Mouse (Mus musculus): ENCODE measurements at regions not wholly inside any gene's neighbourhood (a gene's known extent, or its start where the extent isn't known, plus 50 kb on each side); places are given as distances from the start of the nearest gene placed in this dataset.
A peak's percentile ranks its signal among the peaks of the same experiment; 100 is the strongest.

DNA sequence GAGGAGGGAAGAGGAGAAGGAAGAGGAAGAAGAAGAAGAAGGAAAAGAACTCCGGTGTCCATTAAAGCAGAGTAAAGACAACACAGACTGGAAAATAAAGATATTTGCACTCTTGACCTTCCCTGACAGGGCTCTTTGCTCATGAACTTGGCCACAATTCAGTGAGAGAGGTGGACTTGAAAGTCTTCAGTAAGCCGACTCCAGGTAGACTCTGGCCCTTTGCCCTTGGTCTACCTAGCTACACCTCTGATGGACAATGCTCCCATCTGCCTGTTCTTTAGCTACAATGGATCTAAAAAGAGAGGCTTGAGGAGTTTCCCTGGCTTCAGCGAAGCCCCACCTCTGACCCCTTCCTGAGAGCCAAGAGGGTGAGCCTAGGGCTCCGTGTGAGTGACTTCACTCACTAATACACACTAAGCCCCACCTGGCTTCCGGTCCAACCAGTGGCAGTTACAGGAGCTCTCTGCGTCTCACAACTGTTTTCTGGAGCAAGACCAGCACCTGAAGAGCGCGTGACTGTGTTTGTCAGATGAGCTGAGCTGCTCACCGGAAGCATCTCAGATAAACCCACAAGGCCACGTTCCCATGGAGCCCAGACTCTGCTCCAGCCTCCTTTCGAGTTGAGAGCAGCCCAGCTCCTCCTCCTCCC lies 132.4 kb downstream of the Inhbb start:
- H3K27ac ChIP-seq = no peak overlapping the region

GRCm38 (mm10) chr1:119282416-119282815 lies 139.6 kb downstream of the Inhbb start:
- Histone ChIP-seq H3K27ac (no peak overlapping the region), H3K36me3 (no peaks in the 10 kb centered on the region), H3K9me3 (replicated peaks) (no peaks in the 10 kb centered on the region; the same call in 1 of the 2 replicates), H3K4me3 (replicated peaks) (no peak overlapping the region), H3K4me1 (replicated peaks) (no peaks in the 10 kb centered on the region), H3K4me2 (no peak overlapping the region), H3K27me3 (no peaks in the 10 kb centered on the region), H3K9ac (no peak overlapping the region)
- WGBS (ENCODE audit: insufficient replicate concordance) = 57% methylated on average over 1 of the region's 1 CpGs
- ATAC-seq (ENCODE audit: low read depth) (no peak), DNase-seq (no peak)

More for the DNA sequence above, 132.4 kb downstream of the Inhbb start:
- Histone ChIP-seq H3K36me3 (no peaks in the 10 kb centered on the region), H3K4me2 (no peak overlapping the region), H3K4me1 (replicated peaks) (0 out of 2 replicates have a peak, but pooled peaks cover 6% of the 10 kb centered on the region), H3K4me3 (replicated peaks) (no peak overlapping the region), H3K9ac (no peak overlapping the region), H3K27me3 (no peaks in the 10 kb centered on the region), H3K9me3 (replicated peaks) (no peaks in the 10 kb centered on the region)
- ATAC-seq (ENCODE audit: low read depth) = 0 out of 2 replicates have a peak, but pooled peaks have one; percentile 8
- WGBS (ENCODE audit: insufficient replicate concordance) = 60% methylated on average over 11 of the region's 11 CpGs
- no peak for DNase-seq

GRCm38 (mm10) chr1:119279261-119279660 lies 142.8 kb downstream of the Inhbb start:
- DNase-seq (no peak), ATAC-seq (ENCODE audit: low read depth) (no peak)
- 63% methylated on average over 3 of the region's 3 CpGs for WGBS (ENCODE audit: insufficient replicate concordance)
- Histone ChIP-seq H3K4me2 (no peak overlapping the region), H3K27me3 (no peaks in the 10 kb centered on the region), H3K36me3 (no peaks in the 10 kb centered on the region), H3K9me3 (replicated peaks) (no peaks in the 10 kb centered on the region; the same call in 1 of the 2 replicates), H3K9ac (no peak overlapping the region), H3K4me1 (replicated peaks) (no peaks in the 10 kb centered on the region), H3K4me3 (replicated peaks) (no peak overlapping the region), H3K27ac (no peak overlapping the region)

- no peak for ATAC-seq (ENCODE audit: low read depth)
Measured at GRCm38 (mm10) chr1:119278528-119279201, 143.4 kb downstream of the Inhbb start.

GRCm38 (mm10) chr1:119277990-119278389 lies 144.1 kb downstream of the Inhbb start:
- H3K36me3 ChIP-seq = no peaks in the 10 kb centered on the region
- H3K9me3 ChIP-seq (replicated peaks) = no peaks in the 10 kb centered on the region; the same call in 1 of the 2 replicates
- no peaks in the 10 kb centered on the region for H3K4me1 ChIP-seq (replicated peaks)
- ATAC-seq (ENCODE audit: low read depth) (no peak), DNase-seq (no peak)
- no peak overlapping the region for H3K9ac ChIP-seq
- 66% methylated on average over 4 of the region's 4 CpGs for WGBS (ENCODE audit: insufficient replicate concordance)
- H3K27me3 ChIP-seq = no peaks in the 10 kb centered on the region
- no peak overlapping the region for H3K4me3 ChIP-seq (replicated peaks)
- H3K4me2 ChIP-seq = no peak overlapping the region
- H3K27ac ChIP-seq = no peak overlapping the region

More at GRCm38 (mm10) chr1:119278528-119279201, 143.4 kb downstream of the Inhbb start:
- Histone ChIP-seq H3K36me3 (no peaks in the 10 kb centered on the region), H3K9me3 (replicated peaks) (no peaks in the 10 kb centered on the region; the same call in 1 of the 2 replicates), H3K27me3 (no peaks in the 10 kb centered on the region), H3K27ac (no peak overlapping the region), H3K4me1 (replicated peaks) (no peaks in the 10 kb centered on the region), H3K4me2 (no peak overlapping the region), H3K4me3 (replicated peaks) (no peak overlapping the region), H3K9ac (no peak overlapping the region)
- WGBS (ENCODE audit: insufficient replicate concordance) = 58% methylated on average over 8 of the region's 8 CpGs
- no peak for DNase-seq

- H3K9ac ChIP-seq = no peak overlapping the region
- H3K36me3 ChIP-seq = no peaks in the 10 kb centered on the region
- H3K4me2 ChIP-seq = no peak overlapping the region
- H3K27ac ChIP-seq = no peak overlapping the region
- WGBS (ENCODE audit: insufficient replicate concordance) = 79% methylated on average over 5 of the region's 5 CpGs
- H3K9me3 ChIP-seq (replicated peaks) = no peaks in the 10 kb centered on the region
- DNase-seq (no peak), ATAC-seq (ENCODE audit: low read depth) (no peak)
- H3K27me3 ChIP-seq = no peaks in the 10 kb centered on the region
- no peak overlapping the region for H3K4me3 ChIP-seq (replicated peaks)
- no peaks in the 10 kb centered on the region for H3K4me1 ChIP-seq (replicated peaks)
Measured at GRCm38 (mm10) chr1:119266013-119266412, 156.0 kb downstream of the Inhbb start.

DNA sequence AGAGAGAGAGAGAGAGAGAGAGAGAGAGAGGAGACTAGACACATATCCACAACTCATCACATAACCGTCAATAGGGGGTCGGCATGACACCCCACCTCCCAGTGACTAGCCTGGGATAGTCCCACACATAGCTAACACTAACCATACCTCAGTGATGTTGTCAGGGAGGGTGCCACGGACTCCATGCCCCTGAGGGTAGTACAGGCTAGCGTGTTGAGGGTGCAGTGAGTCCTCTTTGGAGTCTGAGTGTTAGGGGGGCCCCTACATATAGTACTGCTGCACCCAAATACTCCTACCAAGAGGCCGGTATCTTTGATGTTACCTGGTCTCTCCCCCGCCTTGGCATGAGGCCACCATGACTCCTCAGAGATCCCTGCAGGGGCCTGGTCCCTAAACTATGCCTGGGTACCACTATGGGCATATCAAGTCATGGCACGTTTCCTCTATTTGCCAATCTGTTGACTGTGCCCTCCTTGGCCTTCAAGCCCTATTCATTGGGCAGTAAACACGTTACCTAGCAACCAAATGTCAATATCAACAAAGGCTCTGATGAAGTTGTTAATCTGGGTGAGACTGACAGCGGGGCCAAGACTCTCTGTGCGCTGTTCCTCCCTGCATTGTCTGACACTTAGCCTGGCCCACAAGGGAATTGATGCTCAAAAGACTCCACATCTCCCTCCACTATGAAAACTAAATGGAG lies 156.7 kb downstream of the Inhbb start:
- Histone ChIP-seq H3K9me3 (replicated peaks) (no peaks in the 10 kb centered on the region), H3K4me3 (replicated peaks) (no peak overlapping the region), H3K4me1 (replicated peaks) (no peaks in the 10 kb centered on the region), H3K27me3 (no peaks in the 10 kb centered on the region), H3K4me2 (no peak overlapping the region), H3K27ac (no peak overlapping the region), H3K9ac (no peak overlapping the region), H3K36me3 (no peaks in the 10 kb centered on the region)
- 61% methylated on average over 10 of the region's 10 CpGs for WGBS (ENCODE audit: insufficient replicate concordance)
- no peak for DNase-seq
- no peak for ATAC-seq (ENCODE audit: low read depth)

DNA sequence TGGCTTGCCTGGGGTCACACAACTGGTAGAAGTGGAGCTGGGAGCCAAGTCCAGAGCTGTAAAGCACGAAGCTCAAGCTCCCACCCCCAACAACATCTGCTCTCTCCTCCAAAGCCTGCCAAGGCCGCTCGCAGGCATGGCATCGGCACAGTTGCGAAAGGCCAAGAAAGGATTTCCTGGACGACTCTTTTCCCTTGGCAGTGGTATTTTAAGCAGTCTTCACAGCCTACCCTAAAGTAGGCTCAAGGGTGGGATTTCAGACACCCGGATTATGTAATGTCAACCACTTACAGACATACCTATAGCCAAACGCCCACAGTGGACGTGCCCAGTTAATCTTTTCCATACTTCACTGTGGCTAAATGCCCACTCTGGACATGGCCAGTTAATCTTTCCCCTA lies 162.6 kb downstream of the Inhbb start:
- Histone ChIP-seq H3K27me3 (no peaks in the 10 kb centered on the region), H3K4me3 (replicated peaks) (no peak overlapping the region), H3K9ac (no peak overlapping the region), H3K9me3 (replicated peaks) (no peaks in the 10 kb centered on the region), H3K36me3 (no peaks in the 10 kb centered on the region), H3K4me2 (no peak overlapping the region), H3K4me1 (replicated peaks) (no peaks in the 10 kb centered on the region), H3K27ac (no peak overlapping the region)
- WGBS (ENCODE audit: insufficient replicate concordance) = 64% methylated on average over 9 of the region's 9 CpGs
- DNase-seq (no peak), ATAC-seq (ENCODE audit: low read depth) (no peak)

DNA sequence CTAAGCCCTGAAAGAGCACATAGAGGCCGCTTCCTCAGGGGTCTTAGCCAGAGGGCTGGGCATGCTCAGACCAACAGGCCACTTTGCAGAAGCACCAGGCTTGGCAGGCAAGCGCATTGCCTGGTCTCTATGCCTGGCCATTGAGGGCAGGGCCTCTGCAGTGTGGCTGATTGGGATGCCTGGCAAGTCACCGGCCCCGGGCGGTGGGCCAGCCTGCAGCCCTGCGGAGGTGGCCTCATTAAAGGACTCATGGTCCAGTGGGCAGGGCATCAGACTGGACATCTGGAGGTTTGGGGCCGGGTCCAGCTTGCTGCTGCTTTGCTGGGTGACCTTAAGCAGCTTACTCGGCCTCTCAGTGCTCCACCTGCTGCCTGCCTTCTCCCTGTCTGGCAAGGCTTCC lies 165.3 kb downstream of the Inhbb start:
- H3K27ac ChIP-seq = no peak overlapping the region
- no peak for DNase-seq
- H3K9ac ChIP-seq = no peak overlapping the region
- no peak overlapping the region for H3K4me2 ChIP-seq
- ATAC-seq (ENCODE audit: low read depth) = no peak
- H3K27me3 ChIP-seq = no peaks in the 10 kb centered on the region
- no peaks in the 10 kb centered on the region for H3K4me1 ChIP-seq (replicated peaks)
- 71% methylated on average over 8 of the region's 8 CpGs for WGBS (ENCODE audit: insufficient replicate concordance)
- no peak overlapping the region for H3K4me3 ChIP-seq (replicated peaks)
- no peaks in the 10 kb centered on the region for H3K36me3 ChIP-seq
- H3K9me3 ChIP-seq (replicated peaks) = no peaks in the 10 kb centered on the region

GRCm38 (mm10) chr1:119256097-119256473 lies 166.0 kb downstream of the Inhbb start:
- ATAC-seq (ENCODE audit: low read depth) = no peak

GRCm38 (mm10) chr1:119255386-119256096 lies 166.5 kb downstream of the Inhbb start:
- no peak overlapping the region for H3K9ac ChIP-seq
- H3K27ac ChIP-seq = no peak overlapping the region
- ATAC-seq (ENCODE audit: low read depth) (no peak), DNase-seq (no peak)
- no peak overlapping the region for H3K4me2 ChIP-seq
- H3K4me1 ChIP-seq (replicated peaks) = no peaks in the 10 kb centered on the region
- no peak overlapping the region for H3K4me3 ChIP-seq (replicated peaks)
- WGBS (ENCODE audit: insufficient replicate concordance) = 73% methylated on average over 20 of the region's 20 CpGs
- H3K27me3 ChIP-seq = no peaks in the 10 kb centered on the region
- H3K36me3 ChIP-seq = no peaks in the 10 kb centered on the region
- H3K9me3 ChIP-seq (replicated peaks) = no peaks in the 10 kb centered on the region

More at GRCm38 (mm10) chr1:119256097-119256473, 166.0 kb downstream of the Inhbb start:
- H3K36me3 ChIP-seq = no peaks in the 10 kb centered on the region
- no peak overlapping the region for H3K9ac ChIP-seq
- no peaks in the 10 kb centered on the region for H3K4me1 ChIP-seq (replicated peaks)
- no peak overlapping the region for H3K27ac ChIP-seq
- no peaks in the 10 kb centered on the region for H3K9me3 ChIP-seq (replicated peaks)
- H3K4me3 ChIP-seq (replicated peaks) = no peak overlapping the region
- no peaks in the 10 kb centered on the region for H3K27me3 ChIP-seq
- DNase-seq = no peak
- WGBS (ENCODE audit: insufficient replicate concordance) = 33% methylated on average over 5 of the region's 5 CpGs
- H3K4me2 ChIP-seq = no peak overlapping the region

Data from liver, embryonic 13.5 days (tissue).